Mouse (Mus musculus): Measurements from ENCODE around the gene Bst2.
"Not testable (repeated sequence)": the region's sequence is repeated elsewhere in the genome, so short reads cannot be mapped to it uniquely, and the experiment has no call there.

The Bst2 gene

GRCm38 (mm10) chr8:71560071-71560470 lies 22.8 kb upstream of the Bst2 start:
- in situ Hi-C loops (cut with MboI, MseI), result loop anchor here (5.0 kb wide), 1 partner anchor 72 kb away; no protein-coding TSS in a partner anchor

- in situ Hi-C loops (cut with MboI, MseI), result no loop called here
Observed at GRCm38 (mm10) chr8:71558958-71559690, 21.9 kb upstream of the Bst2 start.

GRCm38 (mm10) chr8:71558071-71558957 lies 21.1 kb upstream of the Bst2 start, which contains the start of gene Tmem221:
Tmem221 (minus strand) TSS chr8:71558871.
- in situ Hi-C loops (cut with MboI, MseI), result no loop called here

- in situ Hi-C loops (cut with MboI, MseI), result no loop called here
Observed at GRCm38 (mm10) chr8:71554644-71555043, 17.4 kb upstream of the Bst2 start.

GRCm38 (mm10) chr8:71554001-71554400 lies 16.7 kb upstream of the Bst2 start:
- in situ Hi-C loops (cut with MboI, MseI), result no loop called here

- in situ Hi-C loops (cut with MboI, MseI), result no loop called here
Observed at GRCm38 (mm10) chr8:71552770-71553169, 15.5 kb upstream of the Bst2 start.

GRCm38 (mm10) chr8:71550754-71551153 lies 13.5 kb upstream of the Bst2 start:
- in situ Hi-C loops (cut with MboI, MseI), result no loop called here

- in situ Hi-C loops (cut with MboI, MseI), result no loop called here
Observed at GRCm38 (mm10) chr8:71547590-71547989, 10.3 kb upstream of the Bst2 start.

- in situ Hi-C loops (cut with MboI, MseI), result no loop called here
Observed at GRCm38 (mm10) chr8:71545053-71545452, 7.8 kb upstream of the Bst2 start.

- in situ Hi-C loops (cut with MboI, MseI), result no loop called here
Observed at GRCm38 (mm10) chr8:71543755-71544154, 6.5 kb upstream of the Bst2 start.

GRCm38 (mm10) chr8:71542632-71543343 lies 5.5 kb upstream of the Bst2 start, which contains the start of gene Mvb12a:
Mvb12a (plus strand) TSS chr8:71542922.
- in situ Hi-C loops (cut with MboI, MseI), result no loop called here

GRCm38 (mm10) chr8:71535663-71536062 lies 1.6 kb downstream of the Bst2 start:
- in situ Hi-C loops (cut with MboI, MseI), result no loop called here

GRCm38 (mm10) chr8:71534263-71534810 lies 2.9 kb downstream of the Bst2 start:
- in situ Hi-C loops (cut with MboI, MseI), result no loop called here

GRCm38 (mm10) chr8:71530735-71531467 lies 6.4 kb downstream of the Bst2 start:
- in situ Hi-C loops (cut with MboI, MseI), result not testable (repeated sequence)

- in situ Hi-C loops (cut with MboI, MseI), result no loop called here
Observed at GRCm38 (mm10) chr8:71528362-71529073, 8.7 kb downstream of the Bst2 start.

GRCm38 (mm10) chr8:71527162-71527870 lies 9.9 kb downstream of the Bst2 start:
- in situ Hi-C loops (cut with MboI, MseI), result no loop called here

GRCm38 (mm10) chr8:71526272-71526671 lies 11.0 kb downstream of the Bst2 start:
- in situ Hi-C loops (cut with MboI, MseI), result no loop called here

- in situ Hi-C loops (cut with MboI, MseI), result no loop called here
Observed at GRCm38 (mm10) chr8:71525226-71526050, 11.8 kb downstream of the Bst2 start, which contains the start of gene Ccdc194. Ccdc194 (minus strand) TSS chr8:71525711.

- in situ Hi-C loops (cut with MboI, MseI), result loop anchor here (5.0 kb wide), 1 partner anchor 74 kb away; no protein-coding TSS in a partner anchor
Observed at GRCm38 (mm10) chr8:71521634-71522033, 15.6 kb downstream of the Bst2 start.
